Mouse (Mus musculus) ES-E14 (cell line): Measurements from ENCODE around the gene 1700029P11Rik. TPM values are rescaled to one million over a fixed set of nuclear protein-coding genes. Genes with fewer than 3 reads are reported as not detected.
A peak's percentile ranks its signal among the peaks of the same experiment; 100 is the strongest.

Experiments used
- DNase-seq: peaks from one replicate; pipeline ENCODE4 v3.0.0-alpha.2; 2013; ENCODE audit warnings: low read depth, low spot score
- H3K27ac ChIP-seq: 2 replicates; pipeline ENCODE4 v1.5.1; 2012; ENCODE audit warnings: low read depth, mild to moderate bottlenecking, low read length, moderate library complexity, mixed read lengths; ENCODE audit not compliant: poor library complexity, insufficient read depth, severe bottlenecking
- H3K36me3 ChIP-seq: 2 replicates; pipeline ENCODE4 v1.6.1; 2012; ENCODE audit warnings: mild to moderate bottlenecking, low read length, moderate library complexity, mixed read lengths; ENCODE audit not compliant: control insufficient read depth, poor library complexity, insufficient read depth, severe bottlenecking
- H3K4me1 ChIP-seq, 2 experiments: fragments of 150-350 bp in 1 of 2; sonication (generic) in 1 of 2; 2 replicates each; pipeline ENCODE4 v1.6.1; 2012; ENCODE audit warnings: low read length in 2 of 2, mild to moderate bottlenecking in 1 of 2, mixed read lengths in 1 of 2; ENCODE audit not compliant: control insufficient read depth in 2 of 2, insufficient read depth in 2 of 2, poor library complexity in 1 of 2
- H3K4me3 ChIP-seq, 2 experiments: fragments of 150-350 bp in 1 of 2; sonication (generic) in 1 of 2; 2 replicates each; pipeline ENCODE4 v1.5.1; 2012; ENCODE audit warnings: low read length in 2 of 2, low read depth in 1 of 2, mild to moderate bottlenecking in 1 of 2, mixed read lengths in 1 of 2; ENCODE audit not compliant: insufficient read depth in 1 of 2, poor library complexity in 1 of 2, severe bottlenecking in 1 of 2
- H3K9ac ChIP-seq: 2 replicates; pipeline ENCODE4 v1.6.1; 2012; ENCODE audit warnings: low read depth, mild to moderate bottlenecking, low read length, mixed read lengths; ENCODE audit not compliant: poor library complexity, insufficient read depth, severe bottlenecking
- H3K9me3 ChIP-seq: fragments of 150-350 bp; sonication (generic); 2 replicates; pipeline ENCODE4 v1.6.1; 2012; ENCODE audit warnings: low read depth, mild to moderate bottlenecking, low read length; ENCODE audit not compliant: control insufficient read depth, insufficient read depth
- CHD2 ChIP-seq: IDR thresholded peaks from 2 replicates; pipeline ENCODE4 v1.6.1; 2014; ENCODE audit warnings: mild to moderate bottlenecking, low read depth, low read length, inconsistent platforms
- HCFC1 ChIP-seq: IDR thresholded peaks from 2 replicates; pipeline ENCODE4 v1.6.1; 2012; ENCODE audit warnings: low read length, inconsistent platforms, borderline replicate concordance; ENCODE audit not compliant: insufficient read depth
- MAFK ChIP-seq: IDR thresholded peaks from 2 replicates; pipeline ENCODE4 v1.6.1; 2014; ENCODE audit warnings: mild to moderate bottlenecking, low read depth, low read length, inconsistent platforms; ENCODE audit not compliant: insufficient read depth
- ZC3H11A ChIP-seq: IDR thresholded peaks from 2 replicates; pipeline ENCODE4 v1.6.1; 2012; ENCODE audit warnings: low read depth, mild to moderate bottlenecking, inconsistent platforms, low read length, borderline replicate concordance
- ZNF384 ChIP-seq: IDR thresholded peaks from 2 replicates; pipeline ENCODE4 v1.6.1; 2012; ENCODE audit warnings: low read depth, low read length, inconsistent platforms
- in situ Hi-C, 2 experiments: fragments of 600-800 bp; cut with MboI; formaldehyde crosslinking; loops; one replicate each; pipeline ENCODE4 v1.15.1; 2025; ENCODE audit warnings: low sequenced_read_pairs in 2 of 2, inconsistent platforms in 1 of 2; ENCODE audit not compliant: unreplicated experiment in 2 of 2
- total RNA-seq: library from RNA; depleted of rRNA; stranded (reverse); fragments of 300-350 nt; gene quantifications from 2 replicates; pipeline ENCODE4 v1.2.3, GENCODE M21; 2012

Gene 1700029P11Rik
- total RNA-seq, 1 experiment: 29.9 TPM

- TF ChIP-seq CHD2: no peak
- no peak for TF ChIP-seq HCFC1
- TF ChIP-seq ZC3H11A: no peak
- TF ChIP-seq MAFK: no peak
- TF ChIP-seq ZNF384: no peak
- no peak within 1 kb of the TSS for H3K27ac ChIP-seq
- H3K4me3 ChIP-seq: peak within 1 kb of the TSS; percentile 41 to 66
- peaks cover 0 to 5% of the 10 kb centered on the region in 2 experiments; a peak in 1 of 4 replicates for H3K4me1 ChIP-seq
- no peaks in the 10 kb centered on the region for H3K9me3 ChIP-seq
- in situ Hi-C loops: no loop called here
- H3K36me3 ChIP-seq: no peaks in the 10 kb centered on the region
- no peak for DNase-seq
- peak within 1 kb of the TSS; percentile 5; the same call in 1 of the 2 replicates for H3K9ac ChIP-seq
These were observed 43.7 kb upstream of the 1700029P11Rik start, which contains the start of gene Csdc2 for GRCm38 (mm10) chr15:81936679-81937078. Csdc2 (plus strand) TSS chr15:81936759.

GRCm38 (mm10) chr15:81937098-81937972, 43.0 kb upstream of the 1700029P11Rik start:
- Histone ChIP-seq H3K4me1 (peaks cover 0 to 6% of the 10 kb centered on the region in 2 experiments; a peak in 1 of 4 replicates), H3K36me3 (no peaks in the 10 kb centered on the region), H3K9ac (peak overlapping the region; percentile 5; the same call in 1 of the 2 replicates), H3K27ac (no peak overlapping the region), H3K4me3 (peak overlapping the region; percentile 41 to 66), H3K9me3 (no peaks in the 10 kb centered on the region)
- DNase-seq: no peak
- in situ Hi-C loops: no loop called here
- TF ChIP-seq HCFC1 (no peak), ZC3H11A (no peak), MAFK (no peak), ZNF384 (no peak), CHD2 (no peak)

DNA sequence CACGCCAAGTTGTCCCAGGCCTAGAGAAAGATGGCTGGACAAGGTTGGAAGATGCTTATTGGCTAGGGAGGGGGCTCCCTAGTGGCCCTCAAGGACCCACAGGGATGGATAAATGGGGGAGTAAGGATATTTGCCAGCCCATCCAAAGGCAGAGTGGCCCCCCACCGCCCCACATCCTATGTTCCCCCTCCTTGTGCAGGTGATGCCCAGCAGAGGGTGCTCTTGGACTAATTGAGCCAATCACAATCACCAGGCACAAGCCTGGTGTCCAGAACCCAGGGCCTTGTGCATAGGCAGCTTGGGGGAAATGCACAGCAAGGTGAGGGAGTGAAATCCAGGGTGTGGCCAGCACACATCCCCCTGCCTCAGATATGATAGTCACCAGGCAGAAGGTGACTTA, 42.1 kb upstream of the 1700029P11Rik start:
- in situ Hi-C loops: no loop called here
- TF ChIP-seq ZC3H11A (peak; percentile 55; the same call in 1 of the 2 replicates), HCFC1 (no peak), CHD2 (no peak), MAFK (no peak)
- Histone ChIP-seq H3K36me3 (no peaks in the 10 kb centered on the region), H3K4me3 (no peak overlapping the region), H3K27ac (no peak overlapping the region), H3K9me3 (no peaks in the 10 kb centered on the region), H3K4me1 (peaks cover 0 to 10% of the 10 kb centered on the region in 2 experiments; a peak in 1 of 4 replicates), H3K9ac (no peak overlapping the region)
- no peak for DNase-seq

DNA sequence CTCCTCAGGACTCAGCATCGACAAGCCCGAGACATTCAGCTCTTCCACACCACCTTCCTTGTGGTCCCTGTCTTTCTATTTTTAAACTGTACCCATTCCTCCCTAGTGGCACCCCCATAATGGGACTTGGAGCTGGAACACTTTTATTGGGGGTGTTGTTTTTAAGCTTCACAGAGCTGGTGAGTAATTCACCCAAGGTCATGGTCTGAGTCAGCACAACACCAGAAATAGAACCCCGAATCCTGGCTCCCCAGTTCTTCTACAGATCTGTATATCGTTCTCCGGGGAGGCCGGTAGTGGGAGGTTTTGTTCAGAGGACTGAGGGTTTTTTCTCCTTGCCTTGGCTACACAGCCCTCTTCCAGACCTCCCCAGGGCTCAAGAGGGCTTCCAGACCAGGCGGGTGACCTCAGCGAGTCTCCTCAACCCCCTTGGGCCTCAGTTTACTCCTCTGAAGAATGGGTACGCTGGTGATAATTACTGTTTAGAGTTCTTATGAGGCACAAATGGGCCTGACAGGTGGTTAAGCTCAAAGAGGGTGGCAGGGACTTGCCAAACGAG, 41.1 kb upstream of the 1700029P11Rik start:
- TF ChIP-seq HCFC1 (no peak), MAFK (no peak), ZC3H11A (no peak), ZNF384 (no peak), CHD2 (no peak)
- H3K4me1 ChIP-seq: peaks cover 0 to 10% of the 10 kb centered on the region in 2 experiments; a peak in 1 of 4 replicates
- in situ Hi-C loops: no loop called here
- no peak overlapping the region for H3K27ac ChIP-seq
- no peak overlapping the region for H3K9ac ChIP-seq
- H3K4me3 ChIP-seq: no peak overlapping the region
- DNase-seq: no peak
- no peaks in the 10 kb centered on the region for H3K9me3 ChIP-seq
- H3K36me3 ChIP-seq: no peaks in the 10 kb centered on the region
